Mouse (Mus musculus): ENCODE measurements around the gene Rgs13.

GRCm38 (mm10) chr1:144166275-144166674 lies 10.9 kb downstream of the Rgs13 start:
- TF ChIP-seq POLR2A (IDR thresholded peaks at IDR 0.05; ENCODE audit: low read depth, low read length): peak; percentile 29; the same call in 1 of the 2 replicates
- TF ChIP-seq IRF4 (IDR thresholded peaks at IDR 0.05; ENCODE audit: low read depth, low read length): peak; percentile 31; the same call in 1 of the 2 replicates
- no peak for TF ChIP-seq CTCF (conservative IDR thresholded peaks at IDR 0.05 in 1 of 2, IDR thresholded peaks at IDR 0.05 in 1 of 2; ENCODE audit: low read depth in 2 of 2, low read length in 2 of 2)
- TF ChIP-seq KAT2A (IDR thresholded peaks at IDR 0.05; ENCODE audit: insufficient replicate concordance, low read length): no peak
- no peak for TF ChIP-seq CHD1 (IDR thresholded peaks at IDR 0.05; ENCODE audit: low read depth, low read length)
- peak; percentile 65; the same call in 1 of the 2 replicates for TF ChIP-seq EP300 (IDR thresholded peaks at IDR 0.05; ENCODE audit: low read length)
- TF ChIP-seq TCF12 (IDR thresholded peaks at IDR 0.05; ENCODE audit: low read depth, low read length): 0 out of 2 replicates have a peak, but pooled peaks have one; percentile 37
- no peak for TF ChIP-seq POLR2AphosphoS2 (IDR thresholded peaks at IDR 0.05; ENCODE audit: low read depth, low read length)
- peak; percentile 47 for TF ChIP-seq ETS1 (conservative IDR thresholded peaks at IDR 0.05; ENCODE audit: low read depth, low read length)
- no peak for TF ChIP-seq SIN3A (IDR thresholded peaks at IDR 0.05; ENCODE audit: low read length)
